Mouse (Mus musculus): ENCODE results near the gene Ier2.
A peak's percentile ranks its signal among the peaks of the same experiment; 100 is the strongest.

Ier2 gene

DNA sequence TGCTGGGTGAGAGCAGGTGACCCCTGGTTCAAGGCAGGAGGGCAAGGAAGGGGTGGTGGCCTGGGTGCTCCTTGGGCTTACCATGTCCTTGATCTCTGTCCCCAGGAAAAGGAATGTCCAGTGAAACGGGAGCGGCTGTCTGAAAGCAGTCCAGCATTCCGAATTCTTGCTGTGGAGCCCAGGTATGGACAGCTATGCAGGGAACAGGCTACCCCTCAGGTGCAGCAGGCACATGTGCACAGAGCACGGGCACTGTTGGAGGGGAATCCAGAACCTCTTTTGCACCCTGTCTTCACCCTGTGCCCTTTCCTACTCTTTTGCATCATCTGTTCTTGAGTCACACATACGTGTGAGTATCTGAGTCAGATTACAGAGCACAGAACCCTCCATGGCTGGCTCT, 35.6 kb upstream of the Ier2 start:
- DNase-seq (ENCODE audit: low spot score) = no peak

DNA sequence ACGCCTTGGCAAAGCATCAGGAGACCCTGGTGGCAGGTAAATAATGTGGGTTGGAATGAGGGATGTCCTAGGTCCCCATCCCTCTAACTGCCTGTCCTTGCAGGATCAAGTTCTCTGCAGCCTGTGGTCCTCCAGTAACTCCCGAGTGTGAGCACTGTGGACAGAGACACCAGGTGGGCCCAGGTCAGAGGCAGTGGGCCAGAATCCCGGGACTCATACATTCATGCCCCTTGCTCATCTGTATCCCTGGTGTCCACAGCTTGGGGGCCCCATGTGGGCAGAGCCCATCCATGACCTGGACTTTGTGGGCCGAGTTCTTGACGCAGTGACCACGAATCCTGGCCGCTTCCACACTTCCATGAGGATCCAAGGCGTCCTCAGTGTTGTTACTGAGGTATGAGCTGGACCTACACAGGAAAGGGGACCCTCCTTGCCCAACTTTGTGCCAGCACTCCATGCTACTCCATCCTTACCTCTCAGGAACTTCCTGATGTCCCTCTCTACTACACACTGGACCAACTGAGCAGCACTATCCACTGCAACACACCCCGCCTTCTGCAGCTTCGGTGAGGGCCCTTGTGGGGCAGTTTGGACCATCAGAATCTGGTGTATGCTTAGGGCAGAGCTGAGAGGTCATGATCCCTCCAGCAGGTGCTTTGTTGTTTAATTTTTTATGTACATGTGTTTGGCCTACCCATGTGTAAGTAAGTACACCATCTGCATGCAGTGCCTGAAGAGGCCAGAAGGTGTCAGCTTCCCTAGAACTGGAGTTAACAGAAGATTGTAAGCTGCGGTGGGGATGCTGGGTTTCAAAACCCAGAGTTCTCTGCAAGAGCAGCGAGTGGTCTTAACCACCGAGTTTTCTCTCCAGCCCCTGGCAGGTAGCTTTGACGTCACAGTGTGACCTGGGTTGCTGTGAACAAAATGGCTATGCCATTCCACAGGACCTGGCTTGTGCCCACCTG, 34.8 kb upstream of the Ier2 start:
- no peak for DNase-seq (ENCODE audit: low spot score)

- no peak for DNase-seq (ENCODE audit: low spot score)
These were observed 32.5 kb upstream of the Ier2 start for GRCm38 (mm10) chr8:84695140-84695539.

DNA sequence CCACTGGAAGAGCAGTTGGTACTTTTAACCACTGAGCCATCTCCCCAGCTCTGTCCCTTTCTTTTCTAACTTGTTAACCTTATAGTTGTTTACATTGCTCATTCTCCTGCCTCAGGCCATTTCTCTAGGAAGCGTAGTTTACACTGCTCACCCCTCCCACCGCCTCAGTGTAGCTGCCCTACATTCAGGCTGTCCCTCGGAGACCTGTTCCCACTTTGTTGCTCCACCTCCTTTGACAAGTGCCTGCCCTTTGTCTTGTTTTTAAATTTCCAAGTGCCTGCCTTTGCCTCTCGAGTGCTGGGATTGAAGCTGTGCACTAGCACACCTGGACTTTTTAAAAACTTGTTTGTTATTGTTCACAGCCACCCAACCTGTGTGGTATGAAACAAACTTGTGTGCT, 30.7 kb upstream of the Ier2 start:
- no peak for DNase-seq (ENCODE audit: low spot score)

DNA sequence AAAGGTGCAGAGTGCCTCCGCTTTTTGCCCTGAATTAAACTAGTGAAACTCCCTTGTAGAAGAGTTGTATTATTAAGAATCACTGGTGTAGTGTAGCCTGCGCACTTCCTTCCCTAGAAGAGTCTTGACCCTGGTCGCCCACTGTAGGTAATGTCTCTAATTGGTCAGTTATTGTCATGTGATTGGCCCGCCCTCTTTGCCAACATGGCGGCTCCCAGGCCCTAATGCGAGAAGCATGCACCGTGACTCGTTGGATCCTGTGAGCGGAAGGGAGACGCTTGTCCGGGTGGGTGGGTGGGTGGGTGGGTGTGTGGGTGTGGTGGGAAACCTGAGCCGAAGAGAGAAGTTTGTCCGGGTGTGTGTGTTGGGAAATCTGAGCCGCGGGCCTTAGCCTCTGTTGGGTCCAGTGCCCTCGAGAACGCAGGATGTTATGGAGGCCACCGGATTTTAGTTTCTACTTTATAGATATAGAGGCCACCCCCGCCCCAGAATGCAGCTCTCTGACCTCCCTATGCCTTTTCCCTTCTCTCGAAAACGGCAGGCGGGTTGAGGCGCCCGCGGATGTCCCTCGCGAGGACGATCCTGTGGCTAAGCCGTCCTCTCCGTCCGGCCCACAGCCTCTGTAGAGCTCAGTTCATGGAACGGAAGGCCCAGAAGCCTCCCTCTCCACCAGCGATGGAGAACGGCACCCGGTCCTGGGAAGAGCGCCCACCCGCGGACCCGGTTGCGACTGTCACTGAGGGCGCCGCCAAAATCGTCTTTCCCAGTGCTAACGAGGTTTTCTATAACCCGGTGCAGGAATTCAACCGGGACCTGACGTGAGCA, 26.7 kb upstream of the Ier2 start:
- peak; percentile 89 for DNase-seq (ENCODE audit: low spot score)

GRCm38 (mm10) chr8:84687705-84688100, 25.1 kb upstream of the Ier2 start, which contains the start of gene Nacc1:
Gene Nacc1, minus strand, starts transcription at chr8:84687862.
- DNase-seq (ENCODE audit: low spot score) = peak; percentile 83

DNA sequence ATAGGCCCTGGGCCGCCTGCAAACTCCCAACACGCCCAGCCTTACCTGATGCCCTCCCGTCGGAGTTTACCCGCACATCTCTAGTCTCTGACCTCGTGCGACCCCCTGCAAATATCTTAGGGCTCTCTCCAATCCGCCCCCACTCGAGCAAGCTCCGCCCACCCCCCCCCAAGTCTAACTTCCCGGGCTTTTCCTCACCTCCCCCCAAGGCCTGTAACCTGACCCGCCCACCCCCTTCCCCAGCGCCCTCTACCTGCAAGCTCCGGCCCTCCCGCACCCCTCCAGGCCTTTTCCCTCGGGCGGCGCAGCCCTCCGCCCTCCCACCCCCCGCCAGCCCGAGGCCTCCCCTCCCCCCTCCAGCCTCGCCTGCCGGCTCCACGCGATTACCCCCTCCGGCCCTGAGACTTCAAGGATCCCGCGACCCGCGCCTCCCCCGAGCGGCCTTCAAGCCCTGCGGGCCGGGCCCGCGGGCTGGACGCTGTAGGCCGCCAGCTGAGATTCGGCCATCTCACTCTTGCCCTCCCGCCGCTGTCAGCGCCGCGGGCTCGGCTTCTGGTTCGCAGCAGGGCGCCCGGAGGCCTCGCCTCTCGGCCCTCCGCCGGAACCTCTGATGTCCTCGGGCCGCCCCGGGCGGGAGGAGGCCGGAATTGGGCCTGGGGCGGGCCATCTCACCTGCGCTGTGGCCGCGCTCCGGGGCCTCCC, 24.5 kb upstream of the Ier2 start:
- peak; percentile 89 for DNase-seq (ENCODE audit: low spot score)

DNA sequence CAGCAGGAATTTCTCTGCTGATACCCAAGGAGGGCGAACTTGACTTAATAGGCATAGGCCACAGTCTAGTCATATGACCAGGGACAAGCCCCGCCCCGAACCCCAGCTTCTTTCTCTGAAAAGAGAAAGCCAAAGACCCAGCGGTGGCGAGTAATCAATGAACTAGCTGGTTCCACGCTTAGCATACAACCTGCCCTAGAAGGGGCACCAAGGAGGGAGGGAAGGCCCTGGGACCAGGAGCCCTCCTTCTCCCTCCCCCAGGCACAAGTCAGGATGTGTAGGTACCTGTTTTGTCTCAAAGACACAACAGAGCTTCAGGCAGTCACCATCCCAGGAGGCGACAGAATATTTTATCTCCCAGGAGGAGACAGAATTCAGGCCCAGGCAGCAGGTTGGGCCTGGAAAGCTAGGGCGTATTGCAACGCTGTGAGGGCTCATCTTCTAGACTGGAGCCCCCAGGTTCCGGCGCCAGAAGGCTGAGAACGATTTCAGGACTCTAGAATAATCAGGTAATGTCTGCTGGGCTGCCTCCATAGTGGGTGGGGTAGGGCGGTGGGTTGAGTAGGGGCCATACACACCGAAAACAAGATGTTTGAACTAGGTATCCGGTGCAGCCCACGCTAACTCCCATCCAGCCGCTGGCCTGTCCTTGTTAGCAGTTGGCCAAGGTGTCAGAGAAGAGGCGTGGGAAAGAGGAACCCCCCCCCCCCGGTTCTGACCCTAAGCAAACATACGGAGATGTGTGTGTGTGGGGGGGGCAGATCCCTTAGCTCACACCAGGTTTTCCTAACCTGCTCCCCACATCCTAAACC, 23.7 kb upstream of the Ier2 start, which contains the start of gene Trmt1:
TSS of gene Trmt1 (plus strand) at position 117 of the 812 bp plus-strand sequence.
- DNase-seq (ENCODE audit: low spot score) = no peak

GRCm38 (mm10) chr8:84684537-84684936, 21.9 kb upstream of the Ier2 start:
- no peak for DNase-seq (ENCODE audit: low spot score)

DNA sequence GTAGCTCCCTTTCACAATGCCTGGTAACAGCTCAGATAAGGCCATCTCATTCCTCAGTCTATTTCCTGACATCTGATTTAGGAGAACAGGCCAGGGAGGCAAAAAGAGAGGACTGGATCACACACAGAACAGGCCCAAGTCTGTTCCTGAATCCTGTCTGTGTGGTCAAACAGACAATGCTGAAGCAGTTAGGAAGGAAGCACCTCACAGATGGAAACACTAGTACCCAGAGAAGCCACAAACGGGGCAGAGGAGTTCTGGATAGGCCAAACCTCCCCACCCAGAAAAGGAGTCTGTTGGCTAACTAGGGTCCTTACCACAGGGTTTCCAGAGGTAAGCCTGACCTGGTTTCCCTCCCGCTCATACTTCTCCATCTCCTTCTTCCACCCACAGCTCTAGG, 19.6 kb upstream of the Ier2 start:
- DNase-seq (ENCODE audit: low spot score) = no peak

GRCm38 (mm10) chr8:84681476-84681875, 18.8 kb upstream of the Ier2 start:
- no peak for DNase-seq (ENCODE audit: low spot score)

- no peak for DNase-seq (ENCODE audit: low spot score)
These were observed 14.7 kb upstream of the Ier2 start for GRCm38 (mm10) chr8:84677305-84677704.

GRCm38 (mm10) chr8:84670295-84671006, 7.8 kb upstream of the Ier2 start:
- peak; percentile 31 for DNase-seq (ENCODE audit: low spot score)

DNA sequence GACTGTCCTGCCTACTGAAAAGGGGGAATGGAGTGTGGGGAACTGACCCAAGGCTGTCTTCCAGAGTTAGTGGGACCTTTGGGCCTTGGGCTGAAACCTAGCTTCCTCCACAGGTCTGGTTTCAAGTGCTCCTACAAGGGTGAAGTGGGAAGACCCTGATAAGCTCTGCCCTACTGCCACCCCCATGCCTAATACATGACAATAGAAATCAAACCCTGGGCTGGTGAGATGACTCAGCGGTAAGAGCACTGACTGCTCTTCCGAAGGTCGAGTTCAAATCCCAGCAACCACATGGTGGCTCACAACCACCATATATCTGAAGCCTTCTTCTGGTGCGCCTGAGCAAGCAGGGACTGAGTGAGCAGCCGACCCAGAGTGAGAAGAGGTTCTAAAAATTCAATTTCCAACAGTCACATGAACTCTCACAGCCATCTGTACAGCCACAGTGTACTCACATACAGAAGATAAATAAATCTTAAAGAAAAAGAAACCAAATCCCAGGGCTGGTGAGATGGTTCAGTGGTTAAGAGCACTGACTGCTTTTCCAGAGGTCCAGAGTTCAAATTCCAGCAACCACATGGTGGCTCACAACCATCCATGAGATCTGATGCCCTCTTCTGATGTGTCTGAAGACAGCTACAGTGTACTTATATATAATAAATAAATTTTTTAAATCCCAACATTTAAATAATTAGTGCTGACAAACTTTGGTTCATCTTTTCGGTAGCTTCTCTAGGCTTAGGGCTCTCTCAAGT, 6.3 kb upstream of the Ier2 start:
- no peak for DNase-seq (ENCODE audit: low spot score)

- no peak for DNase-seq (ENCODE audit: low spot score)
These were observed 5.4 kb upstream of the Ier2 start for GRCm38 (mm10) chr8:84668081-84668480.

DNA sequence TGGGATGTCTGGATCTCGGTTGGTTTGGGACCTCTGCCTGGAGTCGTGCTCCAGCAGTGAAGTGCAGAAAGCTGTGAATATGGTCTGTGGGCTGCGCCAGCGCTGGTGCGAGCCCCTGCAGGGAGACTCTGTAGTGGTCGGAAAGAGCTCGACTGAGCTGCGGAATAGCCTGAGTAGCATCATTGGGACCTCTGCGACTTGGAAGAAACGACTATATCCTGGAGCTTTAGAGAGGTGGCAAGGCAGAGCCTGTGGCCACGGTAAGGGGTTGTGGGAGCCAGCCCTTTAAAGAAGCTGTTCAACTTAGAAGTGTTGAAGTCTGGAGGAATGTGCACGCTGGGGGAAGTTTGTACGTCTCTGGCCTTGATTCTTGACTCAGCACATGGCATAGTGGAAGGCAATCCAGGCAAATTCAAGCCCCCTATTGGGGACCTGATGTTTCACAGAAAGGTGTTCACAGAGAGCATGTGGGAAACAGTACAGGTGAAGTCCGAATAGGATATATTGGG, 2.8 kb upstream of the Ier2 start:
- peak; percentile 57 for DNase-seq (ENCODE audit: low spot score)

- peak; percentile 79 for DNase-seq (ENCODE audit: low spot score)
These were observed 2.1 kb upstream of the Ier2 start for GRCm38 (mm10) chr8:84664566-84665384.

- DNase-seq (ENCODE audit: low spot score) = peak; percentile 97
These were observed 1.1 kb upstream of the Ier2 start for GRCm38 (mm10) chr8:84663483-84664327.
